Comparison of ENCODE assay signal across 8 mouse cellular contexts in genomic region chr7:116607628-116608225, GRCm38 (mm10).
DNase-seq lines count a peak whose midpoint lies in the region; ATAC-seq lines count a peak whose summit lies in the region.

No protein-coding gene starts in this region.

- DNase-seq in cerebellum, adult 8-10 months: peak; percentile 9
- no peak for DNase-seq in cerebellum, postnatal 36 days
- peak; percentile 18 to 25 for DNase-seq in heart, postnatal 36 days
- DNase-seq in adrenal gland, postnatal 10 days: no peak
- no peak for DNase-seq in thymus, postnatal 36 days

- peak overlapping the region; percentile 44 for H3K4me3 ChIP-seq in brown adipose tissue, adult 24 weeks (ENCODE audit: insufficient read depth, low read depth, low read length)
- H3K4me3 ChIP-seq in liver, embryonic 15.5 days (replicated peaks): 0 out of 2 replicates have a peak overlapping the region, but pooled peaks have one; percentile 20

- H3K27me3 ChIP-seq in liver, embryonic 15.5 days: no peaks in the 10 kb centered on the region

- H3K27ac ChIP-seq in brown adipose tissue, adult 24 weeks (replicated peaks; ENCODE audit: low read depth, low read length): peak overlapping the region; percentile 42; the same call in 1 of the 2 replicates
- H3K27ac ChIP-seq in liver, embryonic 15.5 days (replicated peaks): no peak overlapping the region

- WGBS in liver, embryonic 15.5 days (ENCODE audit: insufficient replicate concordance): 2% methylated on average over 15 of the region's 15 CpGs

- H3K4me1 ChIP-seq in brown adipose tissue, adult 24 weeks (ENCODE audit: control insufficient read depth, insufficient read depth, insufficient read length, low read length): no peaks in the 10 kb centered on the region
- 0 out of 2 replicates have a peak, but pooled peaks cover 6% of the 10 kb centered on the region for H3K4me1 ChIP-seq in liver, embryonic 15.5 days (replicated peaks)

- no peak overlapping the region for H3K9ac ChIP-seq in liver, embryonic 15.5 days

- peak overlapping the region; percentile 55 for H3K4me2 ChIP-seq in liver, embryonic 15.5 days

- no peak for ATAC-seq in liver, embryonic 15.5 days (ENCODE audit: insufficient read depth)
- ATAC-seq in CD4-positive, CD25-positive, alpha-beta regulatory T cell, adult 4 months: no peak

- no peaks in the 10 kb centered on the region for H3K9me3 ChIP-seq in liver, embryonic 15.5 days (replicated peaks)

- no peaks in the 10 kb centered on the region for H3K36me3 ChIP-seq in liver, embryonic 15.5 days (replicated peaks)

- intact Hi-C loops in heart, postnatal 36 days (cut with DNase I): loop anchor here (1.0 to 5.0 kb wide), 4 partner anchors 76 to 360 kb away; no protein-coding TSS in a partner anchor

Comparison
In these comparisons a context has a peak if more than half of its experiments do, and no peak if none do; other contexts are left out.
1. DNase-seq: peak in cerebellum, adult 8-10 months (single experiment) and heart, postnatal 36 days (2 of 2); none in cerebellum, postnatal 36 days (0 of 2), adrenal gland, postnatal 10 days (single experiment) and thymus, postnatal 36 days (0 of 2).